Mouse (Mus musculus): ENCODE results near the gene Treml2.

Treml2 gene

GRCm38 (mm10) chr17:48299203-48299602, at the start of gene Treml2:
TSS of gene Treml2 (plus strand) at chr17:48299498.
- no peak for DNase-seq (ENCODE audit: low read depth)

DNA sequence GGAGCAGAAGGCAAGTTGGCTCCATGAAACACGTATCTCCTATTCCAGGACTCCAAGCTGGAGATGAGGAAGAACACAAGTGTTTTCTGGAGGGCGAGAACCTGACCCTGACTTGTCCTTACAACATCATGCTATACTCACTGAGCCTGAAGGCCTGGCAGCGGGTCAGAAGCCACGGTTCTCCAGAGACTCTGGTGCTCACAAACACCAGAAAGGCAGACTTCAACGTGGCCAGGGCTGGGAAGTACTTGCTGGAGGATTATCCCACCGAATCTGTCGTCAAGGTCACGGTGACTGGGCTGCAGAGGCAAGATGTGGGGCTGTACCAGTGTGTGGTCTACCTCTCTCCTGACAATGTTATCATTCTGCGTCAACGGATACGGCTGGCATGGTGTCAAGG, 49.8 kb upstream of the Treml2 start:
- DNase-seq (ENCODE audit: low read depth) = no peak

- no peak for DNase-seq (ENCODE audit: low read depth)
Measured at GRCm38 (mm10) chr17:48250631-48251030, 48.7 kb upstream of the Treml2 start.

GRCm38 (mm10) chr17:48256575-48256974, 42.7 kb upstream of the Treml2 start:
- DNase-seq (ENCODE audit: low read depth) = no peak

DNA sequence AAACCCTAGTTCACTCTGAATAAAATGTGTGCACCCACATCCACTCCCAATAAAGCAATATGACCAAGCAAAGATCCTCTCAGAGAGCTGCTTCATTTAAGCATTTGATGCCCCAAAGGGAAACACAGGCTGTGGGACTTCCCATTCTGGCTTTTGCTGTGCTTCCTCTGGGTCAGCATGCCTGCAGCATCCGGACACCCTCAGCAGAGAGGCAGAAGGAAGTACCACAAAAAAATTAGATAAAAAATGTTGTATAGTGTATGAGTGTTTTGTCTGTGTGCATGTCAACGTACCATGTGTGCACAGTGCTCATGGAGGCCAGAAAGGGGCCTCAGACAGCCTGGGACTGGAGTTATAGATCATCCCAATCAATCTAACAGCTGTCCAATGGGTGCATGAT, 37.4 kb upstream of the Treml2 start:
- DNase-seq (ENCODE audit: low read depth) = no peak

- DNase-seq (ENCODE audit: low read depth) = no peak
Measured at GRCm38 (mm10) chr17:48263741-48264362, 35.4 kb upstream of the Treml2 start, which contains the start of gene Treml4. TSS of gene Treml4 (plus strand) at chr17:48264295.

GRCm38 (mm10) chr17:48264662-48265061, 34.6 kb upstream of the Treml2 start:
- no peak for DNase-seq (ENCODE audit: low read depth)

- DNase-seq (ENCODE audit: low read depth) = no peak
Measured at GRCm38 (mm10) chr17:48266138-48266537, 33.2 kb upstream of the Treml2 start.

DNA sequence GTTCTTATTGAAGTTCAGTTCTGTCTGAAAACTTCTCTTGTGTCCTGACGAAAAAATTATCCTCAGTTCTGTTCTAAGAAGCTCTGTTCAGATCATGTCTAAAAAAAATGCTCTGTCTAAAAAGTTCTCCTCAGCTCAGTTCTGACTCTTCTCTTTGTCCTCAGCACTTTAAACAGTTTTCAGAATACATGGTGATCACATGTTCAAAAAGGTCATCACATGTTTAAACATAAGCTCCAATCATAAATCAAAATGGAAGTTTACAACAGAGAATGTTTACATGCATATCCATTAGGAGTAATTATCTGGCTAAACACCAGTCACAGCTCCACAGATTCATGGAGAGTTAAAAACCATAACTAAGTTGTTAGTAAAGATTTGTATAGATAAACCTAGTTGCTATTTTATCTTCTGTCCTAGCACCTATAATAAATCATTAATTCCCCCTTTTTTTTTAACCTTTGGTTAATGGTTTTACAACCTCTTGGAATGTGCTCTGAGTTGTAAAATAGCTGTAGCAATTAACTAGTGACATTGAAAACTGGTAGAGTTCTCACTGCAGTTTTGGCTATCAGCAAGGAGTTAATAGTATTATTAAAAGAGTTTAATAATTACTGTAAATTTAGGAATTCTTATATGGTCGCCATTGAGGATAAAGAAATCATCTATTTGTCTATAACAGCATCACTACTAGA, 32.5 kb upstream of the Treml2 start:
- no peak for DNase-seq (ENCODE audit: low read depth)

DNA sequence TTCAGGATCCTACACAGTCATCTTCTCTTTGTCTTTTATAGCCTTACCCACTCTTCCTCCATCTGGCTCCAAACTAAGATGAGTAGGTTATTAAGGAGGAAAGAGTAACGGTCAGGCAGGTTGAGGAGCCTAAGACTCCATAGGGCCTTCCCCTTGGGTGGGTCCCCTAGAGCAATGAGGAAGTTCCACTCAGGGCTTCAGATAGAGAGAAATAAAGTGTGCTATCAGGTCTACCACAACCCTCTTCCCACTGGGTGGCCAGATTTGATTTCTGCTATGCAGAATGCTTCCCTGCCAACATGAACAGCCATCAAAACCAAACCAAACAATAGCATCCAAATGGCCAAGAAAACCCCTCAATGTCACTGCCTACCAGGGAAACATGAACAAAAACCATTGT, 31.7 kb upstream of the Treml2 start:
- no peak for DNase-seq (ENCODE audit: low read depth)

- no peak for DNase-seq (ENCODE audit: low read depth)
Measured at GRCm38 (mm10) chr17:48268276-48268675, 31.0 kb upstream of the Treml2 start.

DNA sequence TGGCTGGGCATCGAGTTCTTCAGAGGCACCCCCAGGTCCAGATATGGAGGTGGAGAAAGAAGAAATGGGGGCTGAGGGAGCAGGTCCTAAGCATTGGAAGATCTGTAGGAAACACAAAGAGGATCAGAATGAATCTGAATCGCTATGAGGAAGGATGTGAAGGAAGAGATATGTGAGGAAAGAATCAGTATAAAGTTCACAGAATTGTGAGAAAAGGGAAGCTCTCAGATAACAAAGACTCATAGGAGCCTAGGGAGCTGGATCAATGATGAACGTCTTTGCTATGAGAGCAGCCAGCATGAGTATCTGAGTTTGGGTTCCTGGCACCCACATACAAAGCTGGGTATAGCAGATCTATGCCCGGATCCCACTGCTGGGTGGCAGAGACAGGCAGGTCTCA, 29.5 kb upstream of the Treml2 start:
- no peak for DNase-seq (ENCODE audit: low read depth)

DNA sequence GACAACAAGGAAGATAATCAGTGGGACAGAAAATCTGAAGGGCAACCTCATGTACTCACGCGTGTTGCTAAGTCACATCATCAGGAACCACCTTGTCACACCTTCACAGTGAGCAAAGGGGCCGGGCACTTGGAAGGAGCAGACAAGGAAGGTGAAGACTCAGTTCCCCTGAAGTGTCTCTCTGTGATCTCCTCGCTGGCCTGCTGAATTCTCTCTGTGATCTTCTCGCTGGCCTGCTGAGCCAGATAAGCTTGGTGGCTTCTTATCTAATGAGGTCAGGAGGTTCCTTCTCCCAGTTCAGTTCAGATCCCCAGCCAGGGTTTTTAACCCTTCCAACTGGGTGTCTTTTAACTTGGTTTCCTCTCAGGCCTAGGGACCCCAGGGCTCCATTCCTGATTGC, 27.1 kb upstream of the Treml2 start:
- DNase-seq (ENCODE audit: low read depth) = no peak

DNA sequence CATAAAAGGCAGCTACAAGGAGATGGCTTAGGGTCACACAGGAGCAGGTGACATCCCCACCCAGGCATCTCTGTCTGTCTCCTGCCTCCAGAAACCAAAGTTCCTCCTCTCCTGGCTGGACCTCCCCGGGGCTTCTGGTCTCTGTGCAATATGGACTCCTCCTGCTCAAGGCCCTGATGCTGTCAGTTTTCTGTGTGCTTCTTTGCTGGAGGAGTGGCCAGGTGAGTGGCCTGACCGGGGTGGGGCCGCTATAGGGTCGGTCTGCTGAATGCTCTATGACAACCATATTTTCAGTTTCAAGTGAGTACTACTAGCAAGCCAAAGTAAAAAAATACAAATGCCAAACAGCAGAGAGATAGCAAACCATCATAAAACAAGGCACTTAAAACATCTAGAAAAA, 26.7 kb upstream of the Treml2 start:
- no peak for DNase-seq (ENCODE audit: low read depth)

DNA sequence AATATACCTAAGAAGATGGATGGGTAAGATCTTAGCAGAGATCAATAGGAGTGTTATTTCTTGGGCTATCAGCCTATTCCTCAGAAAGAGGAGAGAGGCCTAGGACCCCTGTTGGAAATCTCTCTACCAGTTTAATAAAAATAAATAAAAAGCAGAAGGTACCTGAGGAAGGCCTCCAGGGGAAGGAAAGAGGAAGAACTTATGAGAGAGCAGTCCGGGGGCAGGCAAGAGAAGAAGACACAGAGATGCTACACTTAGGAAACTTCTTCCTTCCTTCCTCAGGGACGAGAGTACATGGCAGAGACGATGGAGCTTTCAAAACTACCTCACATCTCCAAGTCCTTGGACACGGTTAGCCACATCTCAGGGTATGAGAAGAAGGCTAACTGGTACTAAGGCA, 25.2 kb upstream of the Treml2 start:
- no peak for DNase-seq (ENCODE audit: low read depth)

DNA sequence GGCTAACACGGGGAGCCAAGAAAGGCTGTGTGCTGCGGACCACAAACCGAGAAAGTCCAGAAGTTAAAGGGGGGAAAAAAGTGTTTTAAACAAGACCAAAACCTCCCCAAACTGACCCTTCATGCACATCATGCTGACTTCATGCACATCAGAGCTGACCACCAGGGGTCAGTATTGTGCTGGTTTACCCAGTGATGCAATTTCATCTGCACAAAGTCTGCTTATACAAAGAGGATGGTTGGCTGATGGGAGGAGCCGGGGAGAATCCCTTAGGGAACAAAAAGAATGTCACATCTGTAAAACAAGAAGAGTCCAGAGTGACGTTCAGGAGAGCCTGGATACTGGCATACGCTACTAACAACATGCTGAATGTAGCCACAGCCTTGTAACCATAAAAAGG, 24.4 kb upstream of the Treml2 start:
- DNase-seq (ENCODE audit: low read depth) = peak; percentile 52

DNA sequence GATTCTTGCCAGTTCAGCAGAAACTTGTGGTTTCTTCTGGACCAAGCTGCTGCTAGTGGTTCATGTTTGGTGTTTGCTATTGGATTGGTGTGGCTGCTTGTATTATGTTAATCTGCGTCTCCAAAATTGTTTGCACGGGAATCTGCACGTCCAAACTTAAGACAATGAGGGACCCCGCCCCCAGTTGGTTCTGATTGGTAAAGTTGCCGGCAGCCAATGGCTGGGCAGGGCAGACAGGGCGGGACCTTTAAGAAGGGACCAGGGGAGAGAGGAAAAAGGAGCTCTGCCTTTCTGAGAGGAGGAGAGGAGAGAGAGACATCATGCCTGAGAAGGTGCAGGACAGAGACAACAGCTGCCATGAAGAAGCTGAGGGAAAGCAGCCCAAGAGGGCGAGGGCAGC, 23.6 kb upstream of the Treml2 start:
- DNase-seq (ENCODE audit: low read depth) = no peak

DNA sequence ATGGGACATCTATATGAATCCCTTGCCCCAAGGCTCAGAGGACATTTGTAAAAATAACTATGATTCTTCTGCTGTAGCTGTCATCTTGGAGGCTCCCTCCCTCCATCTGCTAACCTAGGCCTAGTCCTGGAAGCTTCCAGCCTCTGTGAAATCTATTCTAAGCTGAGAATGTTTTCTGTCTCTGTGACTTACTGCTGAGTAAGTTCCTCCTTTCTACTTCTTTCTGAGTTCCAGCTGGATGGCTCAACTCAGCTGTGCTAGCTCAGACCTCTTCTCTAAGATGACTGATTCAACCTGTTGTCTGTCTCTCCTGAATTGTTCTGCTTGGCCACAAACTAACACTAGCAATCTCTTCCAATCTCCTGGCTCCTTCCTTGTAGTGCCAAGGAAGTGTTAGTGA, 20.9 kb upstream of the Treml2 start:
- no peak for DNase-seq (ENCODE audit: low read depth)

- DNase-seq (ENCODE audit: low read depth) = no peak
Measured at GRCm38 (mm10) chr17:48279002-48279401, 20.3 kb upstream of the Treml2 start.

- no peak for DNase-seq (ENCODE audit: low read depth)
Measured at GRCm38 (mm10) chr17:48280943-48281738, 18.2 kb upstream of the Treml2 start.

- no peak for DNase-seq (ENCODE audit: low read depth)
Measured at GRCm38 (mm10) chr17:48281739-48282085, 17.6 kb upstream of the Treml2 start.

DNA sequence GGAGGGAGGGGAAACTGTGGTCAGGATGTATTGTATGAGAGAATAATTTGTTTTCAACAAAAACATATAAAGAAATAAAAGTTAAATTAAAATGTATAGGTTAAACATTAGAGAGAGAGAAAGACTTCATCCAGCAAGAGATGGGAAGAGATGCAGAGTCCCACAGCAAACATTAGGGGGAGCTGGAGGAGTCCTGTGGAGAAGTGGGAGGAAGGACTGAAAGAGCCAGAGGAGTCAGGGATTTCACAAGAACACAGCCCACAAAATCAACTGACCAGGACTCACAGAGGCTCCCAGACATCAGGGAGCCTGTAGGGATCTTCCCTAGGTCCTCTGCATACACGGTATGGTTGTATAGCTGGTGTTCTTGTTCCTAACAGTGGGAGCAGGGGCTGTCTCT, 12.5 kb upstream of the Treml2 start:
- DNase-seq (ENCODE audit: low read depth) = no peak

DNA sequence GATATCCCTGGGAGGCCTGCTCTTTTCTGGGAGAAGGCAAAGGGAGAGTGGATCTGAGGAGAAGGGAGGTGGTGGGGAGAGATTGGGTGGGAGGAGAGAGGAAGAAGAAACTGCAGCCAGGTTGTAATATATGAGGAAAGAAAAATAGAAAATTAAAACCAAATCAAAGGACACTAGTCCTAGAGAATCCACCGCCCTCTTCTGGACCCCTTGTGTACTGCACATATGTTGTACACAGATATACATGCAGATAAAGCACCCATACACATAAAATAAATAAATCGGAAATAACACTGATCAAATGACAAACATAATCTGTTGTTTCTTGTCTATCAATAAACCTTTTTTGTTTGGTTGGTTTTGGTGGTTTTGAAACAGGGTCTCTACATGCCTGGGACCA, 12.0 kb upstream of the Treml2 start:
- no peak for DNase-seq (ENCODE audit: low read depth)

Measured in fibroblast of lung, adult 2 months (primary cell).